Mouse (Mus musculus): ENCODE results near the gene Sh2b3.

GRCm38 (mm10) chr5:121854768-121855167 lies 17.3 kb upstream of the Sh2b3 start:
- no peak for TF ChIP-seq EP300 (IDR thresholded peaks at IDR 0.05)
- TF ChIP-seq CTCF (IDR thresholded peaks at IDR 0.05), result no peak
